ENCODE assay signal across 10 mouse cellular contexts in genomic region chr11:31713116-31713515, GRCm38 (mm10). TPM values are rescaled to one million over a fixed set of nuclear protein-coding genes. Genes with fewer than 3 reads are reported as not detected.
A peak's percentile ranks its signal among the peaks of the same experiment; 100 is the strongest.
DNase-seq lines count a peak whose midpoint lies in the region; ATAC-seq lines count a peak whose summit lies in the region.
"Had no signal": no experiment of that assay in that cellular context is flagged by ENCODE, and none has a peak within 500 bp of the region (broad histone marks: within the 10 kb centered on the region; RNA-seq: fewer than 3 reads in every experiment).

No protein-coding gene starts in this region.

- WGBS in forebrain, embryonic 15.5 days, result 26% methylated on average over 8 of the region's 8 CpGs
- 38% methylated on average over 8 of the region's 8 CpGs for WGBS in macrophage (ENCODE audit: missing documents)

- no peak overlapping the region for H3K9ac ChIP-seq in forebrain, embryonic 15.5 days (replicated peaks)

- no peak for ATAC-seq in forebrain, embryonic 15.5 days (replicated peaks)

- H3K27ac ChIP-seq in forebrain, embryonic 15.5 days (replicated peaks), result peak overlapping the region; percentile 58
- H3K27ac ChIP-seq in macrophage, result peak overlapping the region; percentile 79

- H3K79me2 ChIP-seq in macrophage (ENCODE audit: inconsistent target), result no peaks in the 10 kb centered on the region

- no peaks in the 10 kb centered on the region for H3K27me3 ChIP-seq in forebrain, embryonic 15.5 days

- H3K4me2 ChIP-seq in forebrain, embryonic 15.5 days (replicated peaks), result no peak overlapping the region

- peak; percentile 50 for DNase-seq in layer of hippocampus, adult 11-12 months (ENCODE audit: low spot score)
- DNase-seq in layer of hippocampus, adult 9-10 months (ENCODE audit: low spot score), result no peak
- peak; percentile 35 to 49 for DNase-seq in cerebellum, postnatal 14 days
- DNase-seq in urinary bladder, adult 2 months (ENCODE audit: low spot score), result no peak
- no peak for DNase-seq in natural killer cell, adult 2 months (ENCODE audit: low spot score in 2 of 2)
- DNase-seq in left cerebral cortex, adult 11 months (ENCODE audit: low spot score), result no peak

- H3K4me3 ChIP-seq in forebrain, embryonic 15.5 days, result no peak overlapping the region
- no peak overlapping the region for H3K4me3 ChIP-seq in macrophage (ENCODE audit: inconsistent target)
- H3K4me3 ChIP-seq: myocyte had no signal

- no peaks in the 10 kb centered on the region for H3K9me3 ChIP-seq in forebrain, embryonic 15.5 days
- H3K9me3 ChIP-seq: G1E had no signal

- no peaks in the 10 kb centered on the region for H3K36me3 ChIP-seq in forebrain, embryonic 15.5 days
- H3K36me3 ChIP-seq in macrophage (ENCODE audit: inconsistent target), result no peaks in the 10 kb centered on the region
- H3K36me3 ChIP-seq: G1E had no signal

- peaks cover 15% of the 10 kb centered on the region for H3K4me1 ChIP-seq in forebrain, embryonic 15.5 days

RNA-seq across cellular contexts. Expression of gene Bod1, which starts 41.4 kb away (rescaled TPM):
- polyA plus RNA-seq in forebrain, embryonic 15.5 days (2015; fragmentation: Nextera tagmentation; extraction: Ambion mirVana), result 156 and 163 TPM in 2 replicates
- 10 to 100 TPM in 8 of 26 experiments, 1 to 10 TPM in 18; 1.7 to 17.7 (median 8.8) TPM for total RNA-seq in macrophage (2018; cell fraction: chromatin; rRNA removed)
- total RNA-seq in macrophage (2018; cell fraction: cytosol; rRNA removed), result 10 to 100 TPM in 17 of 26 experiments, 1 to 10 TPM in 9; 6.7 to 16.2 (median 10.9) TPM
- 10 to 100 TPM in 10 of 26 experiments, 1 to 10 TPM in 16; 2.5 to 15.3 (median 9.8) TPM for total RNA-seq in macrophage (2018; cell fraction: nucleus; rRNA removed)
- 11.2 to 13.7 TPM (median 13.6 TPM) in 3 replicates for polyA plus RNA-seq in macrophage (2018)
- polyA plus RNA-seq in urinary bladder, adult 2 months (2012; rRNA removed), result 89.8 and 96.1 TPM in 2 replicates

Comparison
In these comparisons a context has a peak if more than half of its experiments do, and no peak if none do; other contexts are left out.
1. DNase-seq: peak in layer of hippocampus, adult 11-12 months (single experiment) and cerebellum, postnatal 14 days (2 of 2); none in layer of hippocampus, adult 9-10 months (single experiment), urinary bladder, adult 2 months (single experiment), natural killer cell, adult 2 months (0 of 2) and left cerebral cortex, adult 11 months (single experiment).